Mouse (Mus musculus): ENCODE measurements around the gene Mrgpre.
A peak's percentile ranks its signal among the peaks of the same experiment; 100 is the strongest.

The Mrgpre gene

GRCm38 (mm10) chr7:143783996-143784829 is at the start of gene Mrgpre:
Mrgpre (minus strand) TSS chr7:143784500.
- peak; percentile 84 for DNase-seq (ENCODE audit: extremely low read depth, insufficient read length, low spot score)

GRCm38 (mm10) chr7:143833581-143834190 is 49.4 kb upstream of the Mrgpre start:
- no peak for DNase-seq (ENCODE audit: extremely low read depth, insufficient read length, low spot score)

- no peak for DNase-seq (ENCODE audit: extremely low read depth, insufficient read length, low spot score)
These were observed 48.3 kb upstream of the Mrgpre start for GRCm38 (mm10) chr7:143832611-143833010.

- peak; percentile 65 for DNase-seq (ENCODE audit: extremely low read depth, insufficient read length, low spot score)
These were observed 47.9 kb upstream of the Mrgpre start for GRCm38 (mm10) chr7:143832196-143832595.

- no peak for DNase-seq (ENCODE audit: extremely low read depth, insufficient read length, low spot score)
These were observed 46.1 kb upstream of the Mrgpre start for GRCm38 (mm10) chr7:143830399-143830798.

- DNase-seq (ENCODE audit: extremely low read depth, insufficient read length, low spot score), result peak; percentile 93
These were observed 45.4 kb upstream of the Mrgpre start for GRCm38 (mm10) chr7:143829504-143830331.

- no peak for DNase-seq (ENCODE audit: extremely low read depth, insufficient read length, low spot score)
These were observed 42.7 kb upstream of the Mrgpre start for GRCm38 (mm10) chr7:143826985-143827384.

- no peak for DNase-seq (ENCODE audit: extremely low read depth, insufficient read length, low spot score)
These were observed 38.9 kb upstream of the Mrgpre start for GRCm38 (mm10) chr7:143823266-143823605.

- DNase-seq (ENCODE audit: extremely low read depth, insufficient read length, low spot score), result peak; percentile 97
These were observed 38.3 kb upstream of the Mrgpre start, which contains the start of the genes Nadsyn1 and Dhcr7 for GRCm38 (mm10) chr7:143822375-143823265. Nadsyn1 (minus strand) TSS chr7:143822849. Dhcr7 (plus strand) TSS chr7:143823145.

GRCm38 (mm10) chr7:143821241-143821640 is 36.9 kb upstream of the Mrgpre start:
- no peak for DNase-seq (ENCODE audit: extremely low read depth, insufficient read length, low spot score)

- DNase-seq (ENCODE audit: extremely low read depth, insufficient read length, low spot score), result no peak
These were observed 34.9 kb upstream of the Mrgpre start for GRCm38 (mm10) chr7:143819201-143819600.

GRCm38 (mm10) chr7:143808909-143809308 is 24.6 kb upstream of the Mrgpre start:
- no peak for DNase-seq (ENCODE audit: extremely low read depth, insufficient read length, low spot score)

GRCm38 (mm10) chr7:143805199-143805624 is 20.9 kb upstream of the Mrgpre start:
- no peak for DNase-seq (ENCODE audit: extremely low read depth, insufficient read length, low spot score)

- DNase-seq (ENCODE audit: extremely low read depth, insufficient read length, low spot score), result peak; percentile 79
These were observed 17.1 kb upstream of the Mrgpre start for GRCm38 (mm10) chr7:143801195-143802065.

- no peak for DNase-seq (ENCODE audit: extremely low read depth, insufficient read length, low spot score)
These were observed 16.5 kb upstream of the Mrgpre start for GRCm38 (mm10) chr7:143800770-143801169.

- peak; percentile 61 for DNase-seq (ENCODE audit: extremely low read depth, insufficient read length, low spot score)
These were observed 14.5 kb upstream of the Mrgpre start for GRCm38 (mm10) chr7:143798783-143799182.

- no peak for DNase-seq (ENCODE audit: extremely low read depth, insufficient read length, low spot score)
These were observed 8.8 kb upstream of the Mrgpre start for GRCm38 (mm10) chr7:143793121-143793520.

GRCm38 (mm10) chr7:143792336-143792985 is 8.2 kb upstream of the Mrgpre start:
- DNase-seq (ENCODE audit: extremely low read depth, insufficient read length, low spot score), result no peak
